Mouse (Mus musculus) limb, embryonic 15.5 days (tissue): ENCODE data around the gene Gm527. TPM values are rescaled to one million over a fixed set of nuclear protein-coding genes. Genes with fewer than 3 reads are reported as not detected.

Experiments used
- ATAC-seq: fragments of 200-750 bp; cut with Nextera tagmentation; 2 replicates; pipeline ENCODE4 v1.8.0; 2017; ENCODE audit warnings: low read depth, moderate TSS enrichment; ENCODE audit not compliant: insufficient number of reproducible peaks, low FRiP score, low TSS enrichment
- H3K27ac ChIP-seq: fragments of 300-500 bp; sonication (generic); 2 replicates; pipeline ENCODE4 v1.5.1; 2015; ENCODE audit warnings: moderate library complexity, mild to moderate bottlenecking, inconsistent platforms
- H3K27me3 ChIP-seq: fragments of 300-500 bp; sonication (generic); 2 replicates; pipeline ENCODE4 v1.6.1; 2015; ENCODE audit warnings: inconsistent platforms
- H3K36me3 ChIP-seq: fragments of 300-500 bp; sonication (generic); 2 replicates; pipeline ENCODE4 v1.6.1; 2015; ENCODE audit warnings: inconsistent platforms
- H3K4me1 ChIP-seq: fragments of 300-500 bp; sonication (generic); 2 replicates; pipeline ENCODE4 v1.6.1; 2015; ENCODE audit warnings: inconsistent platforms
- H3K4me2 ChIP-seq: fragments of 300-500 bp; sonication (generic); 2 replicates; pipeline ENCODE4 v1.6.1; 2015; ENCODE audit warnings: mild to moderate bottlenecking, inconsistent platforms
- H3K4me3 ChIP-seq: fragments of 300-500 bp; sonication (generic); 2 replicates; pipeline ENCODE4 v1.5.1; 2015; ENCODE audit warnings: mild to moderate bottlenecking, inconsistent platforms
- H3K9ac ChIP-seq: fragments of 300-500 bp; sonication (generic); 2 replicates; pipeline ENCODE4 v1.6.1; 2015; ENCODE audit warnings: inconsistent platforms
- H3K9me3 ChIP-seq: fragments of 300-500 bp; sonication (generic); 2 replicates; pipeline ENCODE4 v1.6.1; 2016; ENCODE audit warnings: inconsistent platforms
- WGBS: fragments of 180-500 bp; shearing (Covaris S2); methylation state at CpG from one replicate; pipeline ENCODE4 v1.1.7; 2015; 5-methylcytosine and 5-hydroxymethylcytosine counted together
- polyA plus RNA-seq: library from polyadenylated mRNA; unstranded; fragments of >200 nt; fragmentation: Nextera tagmentation; extraction: Ambion mirVana; gene quantifications from 2 replicates; pipeline ENCODE4 v1.2.1, GENCODE M21; 2015

Gm527 gene
- polyA plus RNA-seq, 1 experiment from 2014 or later = 3.1 TPM

GRCm38 (mm10) chr12:64966101-64966631, 48.5 kb downstream of the Gm527 start:
- Histone ChIP-seq H3K4me3 (peak overlapping the region; percentile 77), H3K27me3 (no peaks in the 10 kb centered on the region), H3K9me3 (no peaks in the 10 kb centered on the region), H3K27ac (peak overlapping the region; percentile 91), H3K9ac (peak overlapping the region; percentile 81), H3K4me1 (peaks cover 25% of the 10 kb centered on the region; the same call in 1 of the 2 replicates), H3K4me2 (peak overlapping the region; percentile 71), H3K36me3 (no peaks in the 10 kb centered on the region)
- WGBS = under 1% methylated on average over 44 of the region's 44 CpGs
- no peak for ATAC-seq

GRCm38 (mm10) chr12:64966652-64967435, 49.1 kb downstream of the Gm527 start:
- 2% methylated on average over 19 of the region's 19 CpGs for WGBS
- peak overlapping the region; percentile 91; the same call in 1 of the 2 replicates for H3K27ac ChIP-seq
- H3K36me3 ChIP-seq = no peaks in the 10 kb centered on the region

GRCm38 (mm10) chr12:64967470-64967869, 49.8 kb downstream of the Gm527 start:
- Histone ChIP-seq H3K9me3 (no peaks in the 10 kb centered on the region), H3K4me1 (peaks cover 27% of the 10 kb centered on the region; the same call in 1 of the 2 replicates), H3K4me2 (peak overlapping the region; percentile 71), H3K27me3 (no peaks in the 10 kb centered on the region), H3K36me3 (no peaks in the 10 kb centered on the region), H3K27ac (no peak overlapping the region), H3K9ac (peak overlapping the region; percentile 27; the same call in 1 of the 2 replicates), H3K4me3 (peak overlapping the region; percentile 77)
- ATAC-seq = no peak
- WGBS = 2% methylated on average over 9 of the region's 9 CpGs

More at GRCm38 (mm10) chr12:64966652-64967435, 49.1 kb downstream of the Gm527 start:
- no peak for ATAC-seq
- H3K27me3 ChIP-seq = no peaks in the 10 kb centered on the region
- no peaks in the 10 kb centered on the region for H3K9me3 ChIP-seq
- peak overlapping the region; percentile 81 for H3K9ac ChIP-seq
- H3K4me2 ChIP-seq = peak overlapping the region; percentile 71
- H3K4me3 ChIP-seq = peak overlapping the region; percentile 77
- peaks cover 25% of the 10 kb centered on the region; the same call in 1 of the 2 replicates for H3K4me1 ChIP-seq

GRCm38 (mm10) chr12:64968067-64968466, 50.4 kb downstream of the Gm527 start:
- Histone ChIP-seq H3K36me3 (no peaks in the 10 kb centered on the region), H3K4me1 (peaks cover 27% of the 10 kb centered on the region; the same call in 1 of the 2 replicates), H3K4me3 (peak overlapping the region; percentile 77), H3K4me2 (peak overlapping the region; percentile 71), H3K27ac (no peak overlapping the region), H3K9ac (peak overlapping the region; percentile 27; the same call in 1 of the 2 replicates), H3K27me3 (no peaks in the 10 kb centered on the region), H3K9me3 (no peaks in the 10 kb centered on the region)
- WGBS = 4% methylated on average over 2 of the region's 2 CpGs
- ATAC-seq = no peak

- no peak overlapping the region for H3K27ac ChIP-seq
- no peak for ATAC-seq
Observed at GRCm38 (mm10) chr12:64971399-64971798, 53.7 kb downstream of the Gm527 start.

GRCm38 (mm10) chr12:64972063-64972462, 54.4 kb downstream of the Gm527 start:
- H3K27me3 ChIP-seq = no peaks in the 10 kb centered on the region
- no peak overlapping the region for H3K4me3 ChIP-seq
- peaks cover 2% of the 10 kb centered on the region; the same call in 1 of the 2 replicates for H3K36me3 ChIP-seq
- WGBS = 81% methylated on average over 6 of the region's 6 CpGs
- ATAC-seq = no peak
- H3K4me1 ChIP-seq = peaks cover 17% of the 10 kb centered on the region; the same call in 1 of the 2 replicates
- no peak overlapping the region for H3K4me2 ChIP-seq
- H3K27ac ChIP-seq = no peak overlapping the region
- H3K9ac ChIP-seq = no peak overlapping the region
- no peaks in the 10 kb centered on the region for H3K9me3 ChIP-seq

More at GRCm38 (mm10) chr12:64971399-64971798, 53.7 kb downstream of the Gm527 start:
- Histone ChIP-seq H3K9me3 (no peaks in the 10 kb centered on the region), H3K4me1 (peaks cover 22% of the 10 kb centered on the region; the same call in 1 of the 2 replicates), H3K4me2 (no peak overlapping the region), H3K36me3 (no peaks in the 10 kb centered on the region), H3K27me3 (no peaks in the 10 kb centered on the region), H3K4me3 (no peak overlapping the region), H3K9ac (no peak overlapping the region)

Other genes with a start within 250 kb of the Gm527 start
- gene Klhl28, start 47.6 kb downstream of the Gm527 start, polyA plus RNA-seq = 15.3 and 16.4 TPM in 2 replicates
- 21.3 and 22.3 TPM in 2 replicates for gene Togaram1, start 47.9 kb downstream of the Gm527 start, polyA plus RNA-seq
- 57.6 and 61.9 TPM in 2 replicates for gene Prpf39, start 118.4 kb downstream of the Gm527 start, polyA plus RNA-seq
- 342 and 385 TPM in 2 replicates for gene Fkbp3, start 156.1 kb downstream of the Gm527 start, polyA plus RNA-seq
- gene Fancm, start 157.7 kb downstream of the Gm527 start, polyA plus RNA-seq = 6.3 and 9.0 TPM in 2 replicates